Mouse (Mus musculus) kidney, adult 2 months (tissue): ENCODE results near the gene Dlg2.

Source experiments
- CTCF ChIP-seq: fragments of 200-500 bp; conservative IDR thresholded peaks from 2 replicates; pipeline ENCODE4 v1.5.1; 2011; ENCODE audit warnings: low read depth, mild to moderate bottlenecking, control low read depth, low read length, moderate library complexity, mixed read lengths; ENCODE audit not compliant: insufficient read depth, insufficient read length
- POLR2A ChIP-seq: fragments of 200-500 bp; IDR thresholded peaks from one replicate; pipeline ENCODE4 v1.6.1; 2011; ENCODE audit warnings: low read depth, low read length, control low read depth

DNA sequence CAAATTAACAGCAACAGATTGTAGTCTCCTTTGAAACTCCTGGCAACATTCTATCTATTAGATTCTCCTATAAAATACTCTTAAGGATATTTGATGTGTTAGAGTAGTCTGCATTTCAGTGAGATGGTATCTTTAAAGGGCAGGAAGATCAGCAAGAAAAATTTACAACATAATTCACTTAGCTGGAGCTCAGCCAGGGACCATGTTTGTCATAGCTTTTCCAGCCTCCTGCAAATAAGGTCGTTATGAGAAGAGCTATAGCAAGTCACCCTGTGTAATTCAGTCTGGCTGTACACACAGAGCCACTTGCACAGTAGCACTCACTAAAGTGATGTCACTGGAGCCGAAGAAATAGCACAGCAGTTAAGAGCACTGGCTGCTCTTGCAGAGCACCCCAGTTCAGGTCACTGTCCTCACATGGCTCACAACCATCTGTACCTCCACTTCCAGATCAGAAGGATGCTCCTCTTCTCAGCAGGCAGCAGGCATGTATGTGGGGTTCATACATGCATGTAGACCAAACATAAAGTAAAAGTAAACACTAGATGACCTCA is 1850.9 kb downstream of the Dlg2 start:
- TF ChIP-seq POLR2A (no peak), CTCF (no peak)
